Comparison of ENCODE assay signal across 13 mouse cellular contexts in genomic region chr2:181218881-181219485, GRCm38 (mm10). TPM values are rescaled to one million over a fixed set of nuclear protein-coding genes. Genes with fewer than 3 reads are reported as not detected.
DNase-seq lines count a peak whose midpoint lies in the region; ATAC-seq and TF ChIP-seq lines count a peak whose summit lies in the region.
"Had no signal": no experiment of that assay in that cellular context is flagged by ENCODE, and none has a peak within 500 bp of the region (broad histone marks: within the 10 kb centered on the region; RNA-seq: fewer than 3 reads in every experiment).

No protein-coding gene starts in this region.

- H3K4me1 ChIP-seq in hindbrain, embryonic 12.5 days = peaks cover 19% of the 10 kb centered on the region
- H3K4me1 ChIP-seq in hindbrain, embryonic 11.5 days (replicated peaks; ENCODE audit: control insufficient read depth, insufficient read depth, low read length) = peaks cover 3% of the 10 kb centered on the region
- H3K4me1 ChIP-seq in stomach, embryonic 14.5 days (ENCODE audit: control insufficient read depth, insufficient read depth, low read length) = peaks cover 8% of the 10 kb centered on the region
- H3K4me1 ChIP-seq in stomach, postnatal 0 days (replicated peaks; ENCODE audit: control insufficient read depth, insufficient read depth) = peaks cover 5% of the 10 kb centered on the region
- peaks cover 8% of the 10 kb centered on the region for H3K4me1 ChIP-seq in hindbrain, embryonic 16.5 days (ENCODE audit: control insufficient read depth, insufficient read depth, low read depth, low read length)
- peaks cover 9% of the 10 kb centered on the region for H3K4me1 ChIP-seq in midbrain, postnatal 0 days (ENCODE audit: insufficient read depth, low read length)

- 58% methylated on average over 5 of the region's 5 CpGs for WGBS in hindbrain, embryonic 12.5 days
- WGBS in hindbrain, embryonic 11.5 days = 69% methylated on average over 5 of the region's 5 CpGs
- 43% methylated on average over 5 of the region's 5 CpGs for WGBS in stomach, embryonic 14.5 days
- WGBS in stomach, postnatal 0 days = 59% methylated on average over 5 of the region's 5 CpGs
- WGBS in hindbrain, embryonic 16.5 days = 69% methylated on average over 5 of the region's 5 CpGs
- WGBS in midbrain, postnatal 0 days = 67% methylated on average over 5 of the region's 5 CpGs

- no peak overlapping the region for H3K9ac ChIP-seq in hindbrain, embryonic 12.5 days
- H3K9ac ChIP-seq in hindbrain, embryonic 11.5 days (ENCODE audit: low read depth, low read length) = no peak overlapping the region
- no peak overlapping the region for H3K9ac ChIP-seq in stomach, embryonic 14.5 days (replicated peaks; ENCODE audit: low read depth, low read length)
- no peak overlapping the region for H3K9ac ChIP-seq in stomach, postnatal 0 days (ENCODE audit: low read length)
- no peak overlapping the region for H3K9ac ChIP-seq in hindbrain, embryonic 16.5 days (ENCODE audit: low read depth, low read length)
- H3K9ac ChIP-seq in midbrain, postnatal 0 days (replicated peaks; ENCODE audit: low read length, poor library complexity, severe bottlenecking) = no peak overlapping the region

- no peak for TF ChIP-seq EP300 in stomach, postnatal 0 days (optimal IDR thresholded peaks at IDR 0.05)

- peaks cover 24% of the 10 kb centered on the region for H3K27me3 ChIP-seq in hindbrain, embryonic 12.5 days
- H3K27me3 ChIP-seq in hindbrain, embryonic 11.5 days (ENCODE audit: control insufficient read depth, insufficient read depth, low read length) = peaks cover 5% of the 10 kb centered on the region
- no peaks in the 10 kb centered on the region for H3K27me3 ChIP-seq in stomach, embryonic 14.5 days (ENCODE audit: control insufficient read depth, insufficient read depth, low read length)
- H3K27me3 ChIP-seq in stomach, postnatal 0 days (ENCODE audit: control insufficient read depth, insufficient read depth, low read length) = no peaks in the 10 kb centered on the region
- H3K27me3 ChIP-seq in hindbrain, embryonic 16.5 days (replicated peaks; ENCODE audit: control insufficient read depth, insufficient read depth, low read length) = no peaks in the 10 kb centered on the region
- no peaks in the 10 kb centered on the region for H3K27me3 ChIP-seq in midbrain, postnatal 0 days (ENCODE audit: insufficient read depth, low read length)

- H3K4me2 ChIP-seq in hindbrain, embryonic 12.5 days (replicated peaks) = peak overlapping the region; percentile 60; the same call in 1 of the 2 replicates
- no peak overlapping the region for H3K4me2 ChIP-seq in hindbrain, embryonic 11.5 days (replicated peaks; ENCODE audit: low read depth, low read length)
- peak overlapping the region; percentile 51; the same call in 1 of the 2 replicates for H3K4me2 ChIP-seq in stomach, embryonic 14.5 days (replicated peaks; ENCODE audit: low read depth, low read length)
- no peak overlapping the region for H3K4me2 ChIP-seq in stomach, postnatal 0 days (replicated peaks; ENCODE audit: low read depth)
- H3K4me2 ChIP-seq in hindbrain, embryonic 16.5 days (ENCODE audit: low read length) = no peak overlapping the region; the same call in 1 of the 2 replicates
- peak overlapping the region; percentile 52; the same call in 1 of the 2 replicates for H3K4me2 ChIP-seq in midbrain, postnatal 0 days (ENCODE audit: low read depth, low read length, poor library complexity, severe bottlenecking)

- ATAC-seq in hindbrain, embryonic 12.5 days (ENCODE audit: low FRiP score) = no peak
- ATAC-seq in hindbrain, embryonic 11.5 days (ENCODE audit: low FRiP score) = no peak
- no peak for ATAC-seq in stomach, embryonic 14.5 days (ENCODE audit: insufficient number of reproducible peaks, insufficient read depth, low FRiP score, low read depth)
- no peak for ATAC-seq in stomach, postnatal 0 days (ENCODE audit: low FRiP score, low TSS enrichment)
- no peak for ATAC-seq in hindbrain, embryonic 16.5 days
- ATAC-seq in midbrain, postnatal 0 days (ENCODE audit: low FRiP score) = peak; percentile 10; the same call in 1 of the 2 replicates

- peak overlapping the region; percentile 35; the same call in 1 of the 2 replicates for H3K27ac ChIP-seq in hindbrain, embryonic 12.5 days
- no peak overlapping the region for H3K27ac ChIP-seq in hindbrain, embryonic 11.5 days (ENCODE audit: low read depth, low read length)
- H3K27ac ChIP-seq in stomach, embryonic 14.5 days (ENCODE audit: low read length) = peak overlapping the region; percentile 61; the same call in 1 of the 2 replicates
- no peak overlapping the region for H3K27ac ChIP-seq in stomach, postnatal 0 days (replicated peaks)
- 0 out of 2 replicates have a peak overlapping the region, but pooled peaks have one; percentile 20 for H3K27ac ChIP-seq in hindbrain, embryonic 16.5 days (ENCODE audit: low read depth, low read length)
- H3K27ac ChIP-seq in midbrain, postnatal 0 days (ENCODE audit: low read depth, low read length) = peak overlapping the region; percentile 43; the same call in 1 of the 2 replicates

- H3K36me3 ChIP-seq in hindbrain, embryonic 12.5 days = no peaks in the 10 kb centered on the region
- H3K36me3 ChIP-seq in hindbrain, embryonic 11.5 days (ENCODE audit: control insufficient read depth, insufficient read depth, low read length) = no peaks in the 10 kb centered on the region
- no peaks in the 10 kb centered on the region for H3K36me3 ChIP-seq in stomach, embryonic 14.5 days (ENCODE audit: control insufficient read depth, insufficient read depth, low read length)
- no peaks in the 10 kb centered on the region for H3K36me3 ChIP-seq in stomach, postnatal 0 days (ENCODE audit: control insufficient read depth, insufficient read depth, low read length)
- H3K36me3 ChIP-seq in hindbrain, embryonic 16.5 days (ENCODE audit: control insufficient read depth, insufficient read depth, low read length) = no peaks in the 10 kb centered on the region
- no peaks in the 10 kb centered on the region for H3K36me3 ChIP-seq in midbrain, postnatal 0 days (ENCODE audit: insufficient read depth, low read length)

- no peak for TF ChIP-seq CTCF in stomach, postnatal 0 days (IDR thresholded peaks at IDR 0.05; ENCODE audit: low read depth)
- TF ChIP-seq CTCF in midbrain, postnatal 0 days (IDR thresholded peaks at IDR 0.05) = no peak

- no peak overlapping the region for H3K4me3 ChIP-seq in hindbrain, embryonic 12.5 days
- no peak overlapping the region for H3K4me3 ChIP-seq in hindbrain, embryonic 11.5 days (ENCODE audit: low read depth, low read length)
- H3K4me3 ChIP-seq in stomach, embryonic 14.5 days (ENCODE audit: low read depth, low read length) = no peak overlapping the region
- no peak overlapping the region for H3K4me3 ChIP-seq in stomach, postnatal 0 days (ENCODE audit: low read depth, low read length)
- H3K4me3 ChIP-seq in hindbrain, embryonic 16.5 days (ENCODE audit: low read length) = no peak overlapping the region
- no peak overlapping the region for H3K4me3 ChIP-seq in midbrain, postnatal 0 days (ENCODE audit: low read depth, low read length)
- H3K4me3 ChIP-seq: myocyte had no signal

- H3K9me3 ChIP-seq in hindbrain, embryonic 12.5 days (replicated peaks) = no peaks in the 10 kb centered on the region
- no peaks in the 10 kb centered on the region for H3K9me3 ChIP-seq in hindbrain, embryonic 11.5 days (ENCODE audit: control insufficient read depth, low read length)
- H3K9me3 ChIP-seq in stomach, embryonic 14.5 days (ENCODE audit: control insufficient read depth, low read depth, low read length) = no peaks in the 10 kb centered on the region
- no peaks in the 10 kb centered on the region for H3K9me3 ChIP-seq in stomach, postnatal 0 days (ENCODE audit: control insufficient read depth, low read length)
- no peaks in the 10 kb centered on the region for H3K9me3 ChIP-seq in hindbrain, embryonic 16.5 days (ENCODE audit: control insufficient read depth, low read length)
- H3K9me3 ChIP-seq in midbrain, postnatal 0 days (ENCODE audit: low read length) = no peaks in the 10 kb centered on the region

- DNase-seq in hindbrain, embryonic 11.5 days (ENCODE audit: low spot score) = no peak
- no peak for DNase-seq in stomach, postnatal 0 days (ENCODE audit: low spot score)
- DNase-seq in midbrain, postnatal 0 days (ENCODE audit: low spot score) = no peak
- no peak for DNase-seq in cerebellum, postnatal 36 days
- no peak for DNase-seq in natural killer cell, adult 2 months (ENCODE audit: low spot score in 2 of 2)

RNA-seq across cellular contexts. Expression of gene Fndc11, which starts 0.8 kb away (rescaled TPM):
- 0.15 TPM in 1 of 2 replicates, not detected in the other for polyA plus RNA-seq in hindbrain, embryonic 12.5 days (2016; fragmentation: Nextera tagmentation; extraction: Ambion mirVana)
- 0.29 TPM in 1 of 2 replicates, not detected in the other for polyA plus RNA-seq in hindbrain, embryonic 11.5 days (2014; fragmentation: Nextera tagmentation; extraction: Ambion mirVana)
- polyA plus RNA-seq in stomach, embryonic 14.5 days (2014; fragmentation: Nextera tagmentation; extraction: Ambion mirVana) = 0.29 and 0.36 TPM in 2 replicates
- 0.36 and 0.45 TPM in 2 replicates for polyA plus RNA-seq in stomach, postnatal 0 days (2015; fragmentation: Nextera tagmentation; extraction: Ambion mirVana)
- 0.26 TPM in 2 replicates for polyA plus RNA-seq in hindbrain, embryonic 16.5 days (2015; fragmentation: Nextera tagmentation; extraction: Ambion mirVana)
- 0.55 TPM in 1 of 2 replicates, not detected in the other for total RNA-seq in midbrain, postnatal 0 days (2014; rRNA removed)
- polyA plus RNA-seq in midbrain, postnatal 0 days (2015; fragmentation: Nextera tagmentation; extraction: Ambion mirVana) = 0.26 and 0.48 TPM in 2 replicates
- total RNA-seq: adrenal gland, postnatal 36 days; ES-E14; gastrocnemius, postnatal 10 days; left cerebral cortex, postnatal 10 days had no signal
- polyA plus RNA-seq: myocyte had no signal

RNA-seq across cellular contexts. Expression of gene Srms, which starts 6.0 kb away (rescaled TPM):
- 0.08 TPM in 1 of 2 replicates, not detected in the other for polyA plus RNA-seq in hindbrain, embryonic 12.5 days (2016; fragmentation: Nextera tagmentation; extraction: Ambion mirVana)
- polyA plus RNA-seq in hindbrain, embryonic 11.5 days (2014; fragmentation: Nextera tagmentation; extraction: Ambion mirVana) = 0.15 and 0.22 TPM in 2 replicates
- polyA plus RNA-seq in stomach, embryonic 14.5 days (2014; fragmentation: Nextera tagmentation; extraction: Ambion mirVana) = 0.15 TPM in 1 of 2 replicates, not detected in the other
- 1.7 and 1.8 TPM in 2 replicates for polyA plus RNA-seq in stomach, postnatal 0 days (2015; fragmentation: Nextera tagmentation; extraction: Ambion mirVana)
- 0.21 and 0.35 TPM in 2 replicates for polyA plus RNA-seq in hindbrain, embryonic 16.5 days (2015; fragmentation: Nextera tagmentation; extraction: Ambion mirVana)
- 0.11 TPM in 1 of 2 replicates, not detected in the other for total RNA-seq in midbrain, postnatal 0 days (2014; rRNA removed)
- 0.10 and 0.21 TPM in 2 replicates for polyA plus RNA-seq in midbrain, postnatal 0 days (2015; fragmentation: Nextera tagmentation; extraction: Ambion mirVana)
- polyA plus RNA-seq: myocyte had no signal

RNA-seq across cellular contexts. Expression of gene Ptk6, which starts 16.4 kb away (rescaled TPM):
- not detected in 2 replicates for polyA plus RNA-seq in hindbrain, embryonic 12.5 days (2016; fragmentation: Nextera tagmentation; extraction: Ambion mirVana)
- polyA plus RNA-seq in hindbrain, embryonic 11.5 days (2014; fragmentation: Nextera tagmentation; extraction: Ambion mirVana) = not detected in 2 replicates
- polyA plus RNA-seq in stomach, embryonic 14.5 days (2014; fragmentation: Nextera tagmentation; extraction: Ambion mirVana) = not detected in 2 replicates
- polyA plus RNA-seq in stomach, postnatal 0 days (2015; fragmentation: Nextera tagmentation; extraction: Ambion mirVana) = 5.8 and 5.9 TPM in 2 replicates
- not detected in 2 replicates for polyA plus RNA-seq in hindbrain, embryonic 16.5 days (2015; fragmentation: Nextera tagmentation; extraction: Ambion mirVana)
- total RNA-seq in midbrain, postnatal 0 days (2014; rRNA removed) = 0.09 TPM in 1 of 2 replicates, not detected in the other
- not detected in 2 replicates for polyA plus RNA-seq in midbrain, postnatal 0 days (2015; fragmentation: Nextera tagmentation; extraction: Ambion mirVana)
- total RNA-seq: adrenal gland, postnatal 36 days; gastrocnemius, postnatal 10 days; left cerebral cortex, postnatal 10 days had no signal

RNA-seq across cellular contexts. Expression of gene Helz2, which starts 22.8 kb away (rescaled TPM):
- 0.81 and 0.87 TPM in 2 replicates for polyA plus RNA-seq in hindbrain, embryonic 12.5 days (2016; fragmentation: Nextera tagmentation; extraction: Ambion mirVana)
- 0.48 and 0.57 TPM in 2 replicates for polyA plus RNA-seq in hindbrain, embryonic 11.5 days (2014; fragmentation: Nextera tagmentation; extraction: Ambion mirVana)
- polyA plus RNA-seq in stomach, embryonic 14.5 days (2014; fragmentation: Nextera tagmentation; extraction: Ambion mirVana) = 1.5 and 1.9 TPM in 2 replicates
- polyA plus RNA-seq in stomach, postnatal 0 days (2015; fragmentation: Nextera tagmentation; extraction: Ambion mirVana) = 1.6 and 1.7 TPM in 2 replicates
- 0.37 and 0.44 TPM in 2 replicates for polyA plus RNA-seq in hindbrain, embryonic 16.5 days (2015; fragmentation: Nextera tagmentation; extraction: Ambion mirVana)
- total RNA-seq in midbrain, postnatal 0 days (2014; rRNA removed) = 2.9 and 3.7 TPM in 2 replicates
- 0.15 and 0.16 TPM in 2 replicates for polyA plus RNA-seq in midbrain, postnatal 0 days (2015; fragmentation: Nextera tagmentation; extraction: Ambion mirVana)

RNA-seq across cellular contexts. Expression of gene Ppdpf, which starts 31.9 kb away (rescaled TPM):
- 388 and 419 TPM in 2 replicates for polyA plus RNA-seq in hindbrain, embryonic 12.5 days (2016; fragmentation: Nextera tagmentation; extraction: Ambion mirVana)
- polyA plus RNA-seq in hindbrain, embryonic 11.5 days (2014; fragmentation: Nextera tagmentation; extraction: Ambion mirVana) = 393 and 410 TPM in 2 replicates
- 354 and 378 TPM in 2 replicates for polyA plus RNA-seq in stomach, embryonic 14.5 days (2014; fragmentation: Nextera tagmentation; extraction: Ambion mirVana)
- 294 and 310 TPM in 2 replicates for polyA plus RNA-seq in stomach, postnatal 0 days (2015; fragmentation: Nextera tagmentation; extraction: Ambion mirVana)
- polyA plus RNA-seq in hindbrain, embryonic 16.5 days (2015; fragmentation: Nextera tagmentation; extraction: Ambion mirVana) = 380 and 389 TPM in 2 replicates
- 268 and 323 TPM in 2 replicates for total RNA-seq in midbrain, postnatal 0 days (2014; rRNA removed)
- 365 and 367 TPM in 2 replicates for polyA plus RNA-seq in midbrain, postnatal 0 days (2015; fragmentation: Nextera tagmentation; extraction: Ambion mirVana)

Comparison
In these comparisons a context has a peak if more than half of its experiments do, and no peak if none do; other contexts are left out.
1. H3K27ac ChIP-seq: peak in hindbrain, embryonic 12.5 days (single experiment), stomach, embryonic 14.5 days (single experiment), hindbrain, embryonic 16.5 days (single experiment) and midbrain, postnatal 0 days (single experiment); none in hindbrain, embryonic 11.5 days (single experiment) and stomach, postnatal 0 days (single experiment).
2. H3K4me2 ChIP-seq: peak in hindbrain, embryonic 12.5 days (single experiment), stomach, embryonic 14.5 days (single experiment) and midbrain, postnatal 0 days (single experiment); none in hindbrain, embryonic 11.5 days (single experiment), stomach, postnatal 0 days (single experiment) and hindbrain, embryonic 16.5 days (single experiment).